Mouse (Mus musculus): ENCODE measurements around the gene Ccdc183.

- TF ChIP-seq CTCF (IDR thresholded peaks at IDR 0.05; ENCODE audit: low read depth) (peak; percentile 91), EP300 (IDR thresholded peaks at IDR 0.05; ENCODE audit: low read depth) (no peak)
Observed at GRCm38 (mm10) chr2:25581294-25581864, 36.1 kb downstream of the Ccdc183 start, which contains the start of gene Ajm1.
